Mouse (Mus musculus) intestine, postnatal 0 days (tissue): ENCODE data around the gene Vmn2r95. TPM values are rescaled to one million over a fixed set of nuclear protein-coding genes. Genes with fewer than 3 reads are reported as not detected.
"Not testable (repeated sequence)": the region's sequence is repeated elsewhere in the genome, so short reads cannot be mapped to it uniquely, and the experiment has no call there.

Source experiments
- ATAC-seq: fragments of 200-750 bp; cut with Nextera tagmentation; 2 replicates; pipeline ENCODE4 v1.8.0; 2017; ENCODE audit warnings: mild to moderate bottlenecking, moderate TSS enrichment, moderate library complexity
- H3K27ac ChIP-seq: fragments of 300-500 bp; sonication (generic); 2 replicates; pipeline ENCODE4 v1.5.1; 2014; ENCODE audit warnings: mild to moderate bottlenecking, low read depth, low read length, moderate library complexity
- H3K27me3 ChIP-seq: fragments of 300-500 bp; sonication (generic); replicated peaks from 2 replicates; pipeline ENCODE4 v1.6.1; 2014; ENCODE audit warnings: low read length, mixed read lengths; ENCODE audit not compliant: control insufficient read depth, insufficient read depth
- H3K36me3 ChIP-seq: fragments of 300-500 bp; sonication (generic); 2 replicates; pipeline ENCODE4 v1.6.1; 2014; ENCODE audit warnings: mild to moderate bottlenecking, moderate library complexity; ENCODE audit not compliant: control insufficient read depth, insufficient read depth
- H3K4me1 ChIP-seq: fragments of 300-500 bp; sonication (generic); replicated peaks from 2 replicates; pipeline ENCODE4 v1.6.1; 2014; ENCODE audit warnings: antibody characterized with exemption, low read length, mixed read lengths; ENCODE audit not compliant: control insufficient read depth, insufficient read depth
- H3K4me2 ChIP-seq: fragments of 300-500 bp; sonication (generic); replicated peaks from 2 replicates; pipeline ENCODE4 v1.6.1; 2014; ENCODE audit warnings: low read depth, mild to moderate bottlenecking, moderate library complexity
- H3K4me3 ChIP-seq: fragments of 300-500 bp; sonication (generic); 2 replicates; pipeline ENCODE4 v1.5.1; 2014; ENCODE audit warnings: low read depth, low read length
- H3K9ac ChIP-seq: fragments of 300-500 bp; sonication (generic); 2 replicates; pipeline ENCODE4 v1.6.1; 2014; ENCODE audit warnings: mild to moderate bottlenecking, low read depth, low read length
- H3K9me3 ChIP-seq: fragments of 300-500 bp; sonication (generic); 2 replicates; pipeline ENCODE4 v1.6.1; 2016; ENCODE audit warnings: mixed run types; ENCODE audit not compliant: control insufficient read depth
- CTCF ChIP-seq: sonication (generic); IDR thresholded peaks from 2 replicates; pipeline ENCODE4 v1.5.1; 2016; ENCODE audit warnings: low read depth, mild to moderate bottlenecking, control low read depth, antibody characterized with exemption, moderate library complexity
- WGBS: fragments of 180-500 bp; shearing (Covaris S2); extraction: QIAGEN DNeasy Blood & Tissue Kit; methylation state at CpG from one replicate; pipeline ENCODE4 v1.1.7; 2014; 5-methylcytosine and 5-hydroxymethylcytosine counted together
- polyA plus RNA-seq: library from polyadenylated mRNA; unstranded; fragments of >200 nt; fragmentation: Nextera tagmentation; extraction: Ambion mirVana; gene quantifications from 2 replicates; pipeline ENCODE4 v1.2.1, GENCODE M21; 2015

Gene Vmn2r95
- not detected in 2 replicates for polyA plus RNA-seq

DNA sequence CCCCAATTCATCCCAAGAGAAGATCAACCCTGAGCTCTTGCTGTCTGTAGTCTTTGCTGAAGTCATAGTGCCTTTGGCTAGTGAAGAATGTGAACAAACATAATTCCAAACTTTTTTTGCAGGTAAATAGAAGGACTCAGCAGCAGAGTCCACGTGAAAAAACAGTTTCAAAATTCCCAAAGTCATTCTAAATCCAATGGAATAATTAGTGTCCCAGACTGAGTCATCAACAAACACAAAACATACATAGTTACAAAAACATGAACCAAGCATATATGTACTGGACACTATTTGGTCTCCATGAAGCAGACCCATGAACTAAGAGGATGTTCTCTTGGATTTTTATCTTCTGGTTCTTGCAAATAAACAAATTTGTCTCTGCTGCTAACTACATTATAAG is at the start of gene Vmn2r95:
TSS of gene Vmn2r95 (plus strand) at position 301 of the 400 bp plus-strand sequence.
- no peak within 1 kb of the TSS for H3K27ac ChIP-seq
- no peak within 1 kb of the TSS for H3K4me2 ChIP-seq
- TF ChIP-seq CTCF, result no peak
- H3K4me3 ChIP-seq, result no peak within 1 kb of the TSS
- no peaks in the 10 kb centered on the region for H3K9me3 ChIP-seq
- H3K9ac ChIP-seq, result no peak within 1 kb of the TSS
- ATAC-seq, result no peak
- H3K36me3 ChIP-seq, result no peaks in the 10 kb centered on the region
- WGBS, result 17% methylated on average over 1 of the region's 1 CpGs
- no peaks in the 10 kb centered on the region for H3K27me3 ChIP-seq
- no peaks in the 10 kb centered on the region for H3K4me1 ChIP-seq

DNA sequence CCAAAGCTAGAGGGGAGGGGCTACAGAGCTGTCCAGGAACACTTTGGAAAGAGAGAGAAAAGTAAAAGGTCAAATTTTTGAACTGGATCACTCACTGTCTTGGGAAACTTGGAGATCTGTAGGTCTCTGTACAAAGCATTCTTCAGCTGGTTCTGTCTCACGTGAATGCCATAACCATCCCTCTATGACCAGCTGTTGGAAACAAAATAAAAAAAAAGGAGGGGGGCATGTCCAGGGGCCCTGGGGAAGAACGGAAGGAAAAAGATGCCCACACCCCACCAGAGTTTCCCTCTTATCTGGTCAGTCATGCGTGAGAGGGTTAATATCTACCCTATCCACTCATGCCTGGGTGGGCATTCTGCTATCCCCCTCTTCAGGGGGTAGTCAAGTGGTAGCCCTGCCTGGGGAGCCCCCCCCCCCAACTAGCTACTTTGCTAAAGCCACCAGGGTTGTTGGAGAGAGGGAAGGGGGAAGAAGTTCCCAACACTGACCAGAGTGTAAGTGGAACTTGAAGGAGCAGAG is 31.8 kb downstream of the Vmn2r95 start:
- H3K27ac ChIP-seq, result no peak overlapping the region
- H3K36me3 ChIP-seq, result no peaks in the 10 kb centered on the region
- WGBS, result 90% methylated on average over 3 of the region's 3 CpGs
- H3K9ac ChIP-seq, result no peak overlapping the region
- ATAC-seq, result no peak
- no peaks in the 10 kb centered on the region for H3K4me1 ChIP-seq
- H3K27me3 ChIP-seq, result no peaks in the 10 kb centered on the region
- no peak overlapping the region for H3K4me2 ChIP-seq
- no peak for TF ChIP-seq CTCF
- H3K4me3 ChIP-seq, result no peak overlapping the region
- no peaks in the 10 kb centered on the region for H3K9me3 ChIP-seq

DNA sequence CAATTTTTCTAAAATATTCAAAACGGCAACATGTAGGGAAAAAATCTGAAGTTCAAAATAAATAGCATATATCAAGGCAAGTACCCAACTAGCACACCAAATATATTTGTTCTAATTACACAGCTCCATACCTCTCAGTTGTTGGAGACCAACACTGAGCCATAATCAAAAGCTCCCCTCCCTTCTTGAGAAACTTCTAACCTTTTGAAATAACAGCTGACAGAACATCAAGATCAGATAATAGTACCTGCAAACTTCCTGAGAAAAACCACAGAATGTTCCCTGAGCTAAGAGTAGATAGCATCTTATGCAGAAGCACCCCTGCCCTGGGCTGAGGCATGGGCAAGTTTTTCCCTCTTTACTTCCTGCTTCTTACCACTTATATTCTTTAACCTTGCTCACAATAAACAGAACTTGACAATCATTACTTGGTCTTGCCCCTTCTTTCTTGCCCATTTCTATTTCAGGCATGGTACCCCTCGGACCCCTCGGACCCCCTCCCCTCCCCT is 34.3 kb downstream of the Vmn2r95 start:
- not testable (repeated sequence) for H3K9me3 ChIP-seq, ATAC-seq
- 88% methylated on average over 3 of the region's 3 CpGs for WGBS

DNA sequence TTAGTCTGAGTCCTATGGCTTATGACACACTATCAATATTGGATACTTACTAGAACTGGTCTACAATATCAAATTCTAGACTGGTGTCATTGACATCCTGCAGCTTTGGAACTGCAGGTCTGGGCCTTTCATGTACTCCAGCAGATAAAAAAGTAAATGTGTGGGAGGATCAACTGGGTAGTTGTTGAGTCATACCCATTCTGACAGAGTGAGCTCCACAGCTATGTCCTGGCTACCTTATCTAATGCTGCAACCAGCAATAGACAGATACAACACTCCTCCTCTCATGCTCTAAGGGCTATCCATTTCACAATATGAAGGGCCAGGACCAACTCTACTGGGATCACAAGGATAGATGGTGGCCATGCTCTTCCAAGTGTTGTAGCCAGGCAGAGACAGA is 38.8 kb downstream of the Vmn2r95 start:
- H3K4me2 ChIP-seq, result no peak overlapping the region
- no peak overlapping the region for H3K9ac ChIP-seq
- no peaks in the 10 kb centered on the region for H3K36me3 ChIP-seq
- no peak for ATAC-seq
- TF ChIP-seq CTCF, result no peak
- H3K27me3 ChIP-seq, result no peaks in the 10 kb centered on the region
- no peak overlapping the region for H3K27ac ChIP-seq
- H3K9me3 ChIP-seq, result no peaks in the 10 kb centered on the region
- no peak overlapping the region for H3K4me3 ChIP-seq
- no peaks in the 10 kb centered on the region for H3K4me1 ChIP-seq

More for the DNA sequence above, 34.3 kb downstream of the Vmn2r95 start:
- not testable (repeated sequence) for H3K27me3 ChIP-seq, H3K36me3 ChIP-seq, H3K4me1 ChIP-seq, H3K4me2 ChIP-seq, H3K9ac ChIP-seq, H3K4me3 ChIP-seq, H3K27ac ChIP-seq

DNA sequence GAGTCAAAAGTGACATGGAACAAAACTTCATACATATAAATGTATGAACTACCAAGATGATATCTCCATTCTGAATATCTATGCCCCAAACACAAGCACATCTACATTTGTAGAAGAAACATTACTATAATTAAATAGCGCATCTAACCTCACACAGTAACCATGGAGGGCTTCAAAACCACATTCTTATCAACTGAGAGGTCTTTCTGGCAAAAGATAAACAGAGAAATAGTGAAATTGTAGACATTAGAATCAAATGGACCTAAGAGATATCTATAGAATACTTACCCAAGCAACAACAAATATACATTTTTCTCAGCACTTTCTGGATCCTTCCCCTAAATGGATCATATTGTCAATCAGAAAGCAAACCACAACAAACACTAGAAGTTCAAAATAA is 56.0 kb downstream of the Vmn2r95 start:
- no peak overlapping the region for H3K27ac ChIP-seq
- 46% methylated on average over 1 of the region's 1 CpGs for whole genome bisulfite sequencing
- no peak overlapping the region for H3K4me2 ChIP-seq
- no peak for TF ChIP-seq CTCF
- no peak overlapping the region for H3K9ac ChIP-seq
- no peak overlapping the region for H3K4me3 ChIP-seq
- no peaks in the 10 kb centered on the region for H3K36me3 ChIP-seq
- H3K27me3 ChIP-seq, result no peaks in the 10 kb centered on the region
- no peak for ATAC-seq
- no peaks in the 10 kb centered on the region for H3K4me1 ChIP-seq
- no peaks in the 10 kb centered on the region; the same call in 1 of the 2 replicates for H3K9me3 ChIP-seq

Other genes with a start within 250 kb of the Vmn2r95 start
- not detected in 2 replicates for gene Vmn2r94, start 146.3 kb upstream of the Vmn2r95 start, polyA plus RNA-seq
- not detected in 2 replicates for gene Vmn2r93, start 126.0 kb upstream of the Vmn2r95 start, polyA plus RNA-seq
- gene Vmn2r96, start 149.1 kb downstream of the Vmn2r95 start, polyA plus RNA-seq, result not detected in 2 replicates